Comparison of ENCODE assay signal across 8 mouse cellular contexts in genomic region chr4:119733184-119733880, GRCm38 (mm10). TPM values are rescaled to one million over a fixed set of nuclear protein-coding genes. Genes with fewer than 3 reads are reported as not detected.
DNase-seq lines count a peak whose midpoint lies in the region; ATAC-seq and TF ChIP-seq lines count a peak whose summit lies in the region.

Gene Hivep3, plus strand, starts transcription at chr4:119733784.

- peak within 1 kb of the TSS; percentile 97 for H3K4me2 ChIP-seq in forebrain, embryonic 16.5 days (ENCODE audit: low read length)
- peak within 1 kb of the TSS; percentile 95 for H3K4me2 ChIP-seq in liver, postnatal 0 days (ENCODE audit: low read depth, low read length)
- peak within 1 kb of the TSS; percentile 96 for H3K4me2 ChIP-seq in neural tube, embryonic 13.5 days

- WGBS in cerebellum, adult 2 months, result under 1% methylated on average over 47 of the region's 47 CpGs
- under 1% methylated on average over 47 of the region's 47 CpGs for WGBS in forebrain, embryonic 16.5 days
- WGBS in liver, postnatal 0 days (ENCODE audit: insufficient replicate concordance), result under 1% methylated on average over 47 of the region's 47 CpGs
- under 1% methylated on average over 47 of the region's 47 CpGs for WGBS in neural tube, embryonic 13.5 days

- no peaks in the 10 kb centered on the region for H3K9me3 ChIP-seq in ES-E14 (ENCODE audit: control insufficient read depth, insufficient read depth, low read depth, low read length)
- no peaks in the 10 kb centered on the region for H3K9me3 ChIP-seq in forebrain, embryonic 16.5 days (ENCODE audit: control insufficient read depth, low read length)
- H3K9me3 ChIP-seq in liver, postnatal 0 days (ENCODE audit: low read length), result no peaks in the 10 kb centered on the region
- H3K9me3 ChIP-seq in neural tube, embryonic 13.5 days, result no peaks in the 10 kb centered on the region

- H3K4me1 ChIP-seq in ES-E14 (ENCODE audit: control insufficient read depth in 2 of 2, insufficient read depth in 2 of 2, low read length in 2 of 2, poor library complexity in 1 of 2), result no peaks in the 10 kb centered on the region
- peaks cover 8% of the 10 kb centered on the region; the same call in 1 of the 2 replicates for H3K4me1 ChIP-seq in cerebellum, adult 2 months (ENCODE audit: control insufficient read depth, insufficient read depth, low read length)
- H3K4me1 ChIP-seq in forebrain, embryonic 16.5 days (replicated peaks; ENCODE audit: control insufficient read depth, insufficient read depth, low read length), result peaks cover 13% of the 10 kb centered on the region
- H3K4me1 ChIP-seq in liver, postnatal 0 days (ENCODE audit: insufficient read depth), result peaks cover 11% of the 10 kb centered on the region
- peaks cover 16% of the 10 kb centered on the region for H3K4me1 ChIP-seq in neural tube, embryonic 13.5 days (replicated peaks)

- no peaks in the 10 kb centered on the region for H3K27me3 ChIP-seq in cerebellum, adult 2 months (ENCODE audit: control insufficient read depth, insufficient read depth, low read length)
- peaks cover 5% of the 10 kb centered on the region; the same call in 1 of the 2 replicates for H3K27me3 ChIP-seq in forebrain, embryonic 16.5 days (replicated peaks; ENCODE audit: control insufficient read depth, insufficient read depth, low read length)
- peaks cover 13% of the 10 kb centered on the region for H3K27me3 ChIP-seq in liver, postnatal 0 days (ENCODE audit: insufficient read depth, low read length)
- H3K27me3 ChIP-seq in neural tube, embryonic 13.5 days, result peaks cover 37% of the 10 kb centered on the region

- H3K36me3 ChIP-seq in ES-E14 (ENCODE audit: control insufficient read depth, insufficient read depth, low read length, poor library complexity, severe bottlenecking), result no peaks in the 10 kb centered on the region
- no peaks in the 10 kb centered on the region for H3K36me3 ChIP-seq in forebrain, embryonic 16.5 days (ENCODE audit: control insufficient read depth, insufficient read depth)
- no peaks in the 10 kb centered on the region for H3K36me3 ChIP-seq in liver, postnatal 0 days (replicated peaks; ENCODE audit: insufficient read depth, low read length)
- H3K36me3 ChIP-seq in neural tube, embryonic 13.5 days, result no peaks in the 10 kb centered on the region

- TF ChIP-seq POLR2A in cerebellum, adult 2 months (IDR thresholded peaks at IDR 0.05; ENCODE audit: borderline replicate concordance, insufficient read depth, low read length), result peak; percentile 97

- DNase-seq in ES-E14 (ENCODE audit: low read depth, low spot score), result peak; percentile 96
- peak; percentile 100 for DNase-seq in cerebellum, adult 2 months
- peak; percentile 99 for DNase-seq in heart, postnatal 25 days (ENCODE audit: low spot score)
- DNase-seq in layer of hippocampus, adult 11-12 months (ENCODE audit: low spot score), result peak; percentile 100
- DNase-seq in liver, postnatal 0 days, result peak; percentile 99
- peak; percentile 96 for DNase-seq in telencephalon, adult 2 months (ENCODE audit: low read depth, low spot score)

- in situ Hi-C loops in ES-E14 (cut with MboI; ENCODE audit: low sequenced_read_pairs in 2 of 2, unreplicated experiment in 2 of 2), result no loop called here

- peak within 1 kb of the TSS; percentile 86 to 89 for H3K4me3 ChIP-seq in ES-E14 (ENCODE audit: insufficient read depth in 1 of 2, low read depth in 1 of 2, low read length in 2 of 2, poor library complexity in 1 of 2, severe bottlenecking in 1 of 2)
- peak within 1 kb of the TSS; percentile 87 for H3K4me3 ChIP-seq in cerebellum, adult 2 months (replicated peaks; ENCODE audit: insufficient read depth, low read depth, low read length)
- H3K4me3 ChIP-seq in forebrain, embryonic 16.5 days (replicated peaks; ENCODE audit: low read length), result peak within 1 kb of the TSS; percentile 82
- peak within 1 kb of the TSS; percentile 75 for H3K4me3 ChIP-seq in liver, postnatal 0 days (ENCODE audit: low read depth, low read length)
- H3K4me3 ChIP-seq in neural tube, embryonic 13.5 days, result peak within 1 kb of the TSS; percentile 83

- peak; percentile 98 for ATAC-seq in forebrain, embryonic 16.5 days
- peak; percentile 98 for ATAC-seq in liver, postnatal 0 days
- peak; percentile 98 for ATAC-seq in neural tube, embryonic 13.5 days (ENCODE audit: low read depth)

- intact Hi-C loops in heart, postnatal 25 days (cut with DNase I), result no loop called here

- H3K27ac ChIP-seq in ES-E14 (ENCODE audit: insufficient read depth, low read depth, low read length, poor library complexity, severe bottlenecking), result no peak within 1 kb of the TSS
- peak within 1 kb of the TSS; percentile 62 for H3K27ac ChIP-seq in cerebellum, adult 2 months (ENCODE audit: insufficient read depth, low read length)
- H3K27ac ChIP-seq in forebrain, embryonic 16.5 days (ENCODE audit: low read length), result peak within 1 kb of the TSS; percentile 65
- peak within 1 kb of the TSS; percentile 79 for H3K27ac ChIP-seq in liver, postnatal 0 days (ENCODE audit: low read depth)
- H3K27ac ChIP-seq in neural tube, embryonic 13.5 days (replicated peaks), result peak within 1 kb of the TSS; percentile 67

- no peak for TF ChIP-seq CTCF in cerebellum, adult 2 months (IDR thresholded peaks at IDR 0.05; ENCODE audit: borderline replicate concordance, insufficient read depth, low read depth, low read length)
- no peak; the same call in 1 of the 2 replicates for TF ChIP-seq CTCF in liver, postnatal 0 days (IDR thresholded peaks at IDR 0.05; ENCODE audit: low read depth)

- TF ChIP-seq EP300 in liver, postnatal 0 days (IDR thresholded peaks at IDR 0.05; ENCODE audit: low read depth), result no peak

- H3K9ac ChIP-seq in ES-E14 (ENCODE audit: insufficient read depth, low read depth, low read length, poor library complexity, severe bottlenecking), result peak within 1 kb of the TSS; percentile 64
- H3K9ac ChIP-seq in forebrain, embryonic 16.5 days (replicated peaks; ENCODE audit: low read depth, low read length), result peak within 1 kb of the TSS; percentile 74
- H3K9ac ChIP-seq in liver, postnatal 0 days (replicated peaks), result peak within 1 kb of the TSS; percentile 60
- peak within 1 kb of the TSS; percentile 84 for H3K9ac ChIP-seq in neural tube, embryonic 13.5 days

TF ChIP-seq in ES-E14, 5 proteins besides CTCF, POLR2A, EP300 and RAD21:
- TF ChIP-seq ZNF384 (IDR thresholded peaks at IDR 0.05; ENCODE audit: low read depth, low read length) (no peak), CHD2 (IDR thresholded peaks at IDR 0.05; ENCODE audit: low read depth, low read length) (no peak), ZC3H11A (IDR thresholded peaks at IDR 0.05; ENCODE audit: borderline replicate concordance, low read depth, low read length) (no peak), HCFC1 (IDR thresholded peaks at IDR 0.05; ENCODE audit: borderline replicate concordance, insufficient read depth, low read length) (no peak), MAFK (IDR thresholded peaks at IDR 0.05; ENCODE audit: insufficient read depth, low read depth, low read length) (no peak)

RNA-seq across cellular contexts. Expression of gene Hivep3, which starts in this region (rescaled TPM):
- 1.4 TPM in 2 replicates for total RNA-seq in ES-E14 (2012; rRNA removed)
- polyA plus RNA-seq in cerebellum, adult 2 months (2012; rRNA removed), result 36.7 and 36.8 TPM in 2 replicates
- polyA plus RNA-seq in forebrain, embryonic 16.5 days (2015; fragmentation: Nextera tagmentation; extraction: Ambion mirVana), result 23.1 and 26.4 TPM in 2 replicates
- total RNA-seq in heart, postnatal 25 days (2021), result 1 to 10 TPM; 5.1 to 5.2 TPM
- 3.5 and 3.8 TPM in 2 replicates for polyA plus RNA-seq in liver, postnatal 0 days (2015; fragmentation: Nextera tagmentation; extraction: Ambion mirVana)
- 18.2 and 20.6 TPM in 2 replicates for polyA plus RNA-seq in neural tube, embryonic 13.5 days (2015; fragmentation: Nextera tagmentation; extraction: Ambion mirVana)
